Mouse (Mus musculus): ENCODE data around the gene Rnf128.

DNA sequence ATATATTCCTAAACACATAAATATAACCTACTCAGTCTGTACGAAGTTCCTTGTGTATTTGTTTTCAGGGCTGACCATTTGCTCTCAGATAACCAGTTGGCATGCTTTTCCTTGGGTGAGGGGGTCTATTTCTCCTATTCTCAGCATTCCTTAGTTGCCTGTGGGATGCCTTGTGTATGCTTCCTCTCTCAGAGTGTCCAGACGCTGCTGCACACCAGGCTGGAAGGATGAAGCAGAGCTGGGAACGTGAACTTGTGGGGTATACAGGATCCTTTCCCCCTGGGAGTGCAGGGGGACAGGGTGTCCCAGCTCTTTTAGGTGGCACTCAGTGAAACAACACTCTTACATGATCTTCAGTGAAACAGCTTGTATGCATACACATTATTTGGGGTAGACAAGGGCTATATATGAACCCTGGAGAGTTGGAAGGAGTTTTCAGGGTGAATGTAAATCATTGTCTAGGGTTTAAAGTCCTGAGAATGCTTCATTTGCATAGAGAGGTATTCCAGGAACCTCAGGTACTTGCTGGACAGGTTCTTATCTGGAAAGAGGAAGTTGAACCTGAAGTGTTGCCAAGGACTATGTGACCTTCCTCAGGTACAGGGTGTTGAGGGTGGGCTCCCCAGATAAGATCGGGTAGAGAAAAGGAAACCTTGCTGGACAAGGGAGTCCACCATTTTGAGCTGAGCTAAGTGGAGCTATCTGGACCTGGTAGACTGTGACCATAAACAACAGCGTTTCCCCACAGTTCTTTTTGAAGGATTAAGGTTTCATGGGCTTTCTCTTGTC, 38.6 kb upstream of the Rnf128 start:
- TF ChIP-seq POLR2A (IDR thresholded peaks at IDR 0.05; ENCODE audit: insufficient read depth, low read length) (no peak), CTCF (IDR thresholded peaks at IDR 0.05; ENCODE audit: low read depth, low read length) (no peak), EP300 (IDR thresholded peaks at IDR 0.05; ENCODE audit: insufficient read depth, low read depth, low read length) (no peak)
